Mouse (Mus musculus) cerebellum, adult 11-12 months (tissue): ENCODE measurements around the gene Olfr610.
"Not testable (repeated sequence)": the region's sequence is repeated elsewhere in the genome, so short reads cannot be mapped to it uniquely, and the experiment has no call there.

Experiments used
- DNase-seq: peaks from one replicate; pipeline ENCODE4 v3.0.0; 2022

Olfr610 gene

DNA sequence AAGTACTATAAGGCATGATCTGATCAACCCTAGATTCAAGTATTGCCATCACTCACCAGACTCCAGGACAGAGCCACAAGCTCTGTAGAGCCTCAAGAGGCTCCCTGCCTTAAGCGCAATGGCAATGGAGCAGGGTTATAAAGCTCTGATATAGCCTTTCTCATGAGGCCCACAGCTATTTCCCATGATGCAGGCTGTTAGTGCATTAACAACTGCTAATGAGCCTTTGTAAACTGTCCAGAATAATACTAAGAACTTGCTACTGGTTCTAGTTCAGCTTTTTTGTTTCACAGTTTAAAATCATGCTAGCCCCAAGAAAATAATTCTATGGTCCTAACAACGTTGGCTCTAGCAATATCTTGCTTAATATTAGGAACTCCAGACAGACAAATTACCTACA, at the start of gene Olfr610:
Gene Olfr610, minus strand, starts transcription at position 101 of the 400 bp plus-strand sequence.
- DNase-seq = no peak

- DNase-seq = no peak
Measured at GRCm38 (mm10) chr7:103555779-103556178, 43.9 kb upstream of the Olfr610 start, which contains the start of gene Olfr615. Gene Olfr615, plus strand, starts transcription at chr7:103556079.

GRCm38 (mm10) chr7:103547774-103548173, 35.9 kb upstream of the Olfr610 start, which contains the start of gene Olfr613:
Gene Olfr613, plus strand, starts transcription at chr7:103548074.
- no peak for DNase-seq

DNA sequence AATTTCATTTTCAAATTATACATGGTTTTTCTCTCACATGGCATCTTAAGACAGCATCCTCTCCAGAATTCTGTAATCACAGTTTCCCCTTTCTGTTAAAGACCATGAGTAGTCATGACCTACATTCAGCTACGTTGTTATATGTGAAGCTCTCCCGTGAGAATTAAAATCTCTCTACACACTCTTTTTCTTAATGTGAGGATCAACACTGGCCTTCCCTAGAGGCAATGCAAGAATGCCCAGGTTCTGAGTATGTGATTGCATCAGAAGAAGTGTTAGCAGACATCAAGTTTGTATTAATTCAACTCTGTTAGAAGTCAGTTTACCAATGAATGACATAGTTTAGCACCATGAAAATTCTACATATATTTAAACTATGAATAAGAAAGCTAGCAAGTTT, 30.7 kb upstream of the Olfr610 start, which contains the start of gene Olfr612:
Gene Olfr612, minus strand, starts transcription at position 101 of the 400 bp plus-strand sequence.
- not testable (repeated sequence) for DNase-seq

GRCm38 (mm10) chr7:103520746-103521145, 8.8 kb upstream of the Olfr610 start, which contains the start of gene Olfr611:
Gene Olfr611, minus strand, starts transcription at chr7:103520846.
- DNase-seq = not testable (repeated sequence)

- DNase-seq = no peak
Measured at GRCm38 (mm10) chr7:103497962-103498361, 14.0 kb downstream of the Olfr610 start, which contains the start of gene Olfr609. Gene Olfr609, minus strand, starts transcription at chr7:103498062.

DNA sequence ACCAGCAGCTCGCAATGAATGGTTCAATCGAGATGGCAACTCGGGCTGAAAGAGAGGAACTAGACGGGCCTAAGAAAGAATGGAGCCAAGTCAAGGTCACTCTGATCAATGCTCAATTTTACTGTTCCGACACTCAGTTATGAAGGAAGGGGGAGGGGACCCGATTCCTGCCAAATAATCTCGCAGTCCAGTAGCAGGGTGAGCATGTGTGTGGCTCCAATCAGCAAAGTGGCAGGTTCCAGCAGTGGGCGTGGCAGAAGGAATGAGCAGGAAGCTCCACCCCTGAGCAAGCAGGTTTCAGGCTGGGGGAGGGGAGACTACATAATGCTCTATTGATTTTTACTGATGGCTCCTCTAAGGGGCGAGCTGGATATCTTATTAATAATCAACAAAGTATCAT, 34.8 kb downstream of the Olfr610 start:
- DNase-seq = not testable (repeated sequence)

DNA sequence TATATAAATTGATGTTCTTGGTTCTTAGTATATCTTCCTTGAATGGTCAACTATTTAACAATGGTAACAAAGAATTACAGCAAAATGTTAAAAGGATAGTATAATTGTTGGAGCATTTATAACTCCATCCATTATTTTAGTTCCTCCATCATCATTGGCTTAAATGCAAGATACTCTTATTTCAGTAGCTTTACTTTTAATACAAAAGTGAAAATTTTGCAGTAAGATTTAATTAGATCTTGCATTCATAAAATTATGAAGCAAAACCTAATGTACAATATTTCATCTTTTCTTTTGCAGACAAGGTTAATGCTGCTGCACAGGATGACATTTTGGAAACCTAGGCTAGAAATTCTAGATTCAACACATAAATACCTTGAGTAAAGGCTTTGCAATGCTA, 42.3 kb downstream of the Olfr610 start, which contains the start of gene Olfr608:
Gene Olfr608, plus strand, starts transcription at position 301 of the 400 bp plus-strand sequence.
- no peak for DNase-seq

GRCm38 (mm10) chr7:103460590-103460989, 51.3 kb downstream of the Olfr610 start:
- DNase-seq = no peak
